ENCODE assay signal across 14 mouse cellular contexts in the genomic region with DNA sequence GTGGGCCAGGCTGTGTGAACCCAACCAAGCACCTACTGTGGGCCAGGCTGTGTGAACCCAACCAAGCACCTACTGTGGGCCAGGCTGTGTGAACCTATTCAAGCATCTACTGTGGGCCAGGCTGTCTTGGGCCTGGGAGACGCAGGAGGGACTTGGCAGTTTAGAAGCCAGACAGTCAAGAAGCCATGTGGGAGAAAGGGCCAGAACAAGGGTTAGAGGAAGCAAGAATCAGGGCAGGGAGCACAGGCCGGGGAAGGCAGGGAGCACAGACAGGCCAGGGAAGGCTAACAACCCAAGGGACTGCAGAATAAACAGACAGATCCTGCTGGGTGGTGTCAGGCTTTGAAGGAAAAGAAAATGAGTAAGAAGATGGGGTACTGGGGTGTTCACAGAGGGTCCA.
"Had no signal": no experiment of that assay in that cellular context is flagged by ENCODE, and none has a peak within 500 bp of the region (broad histone marks: within the 10 kb centered on the region; RNA-seq: fewer than 3 reads in every experiment).

No protein-coding gene starts in this region.

- H3K4me2 ChIP-seq: limb, embryonic 15.5 days; liver, embryonic 11.5 days; lung, embryonic 14.5 days; midbrain, embryonic 13.5 days had no signal

- H3K4me3 ChIP-seq: layer of hippocampus, adult 2 months; limb, embryonic 15.5 days; midbrain, embryonic 13.5 days had no signal

- H3K27ac ChIP-seq: layer of hippocampus, adult 2 months; limb, embryonic 15.5 days; liver, embryonic 14.5 days; macrophage; midbrain, embryonic 13.5 days; stomach, postnatal 0 days had no signal

- H3K27me3 ChIP-seq: limb, embryonic 15.5 days; midbrain, embryonic 13.5 days had no signal

- DNase-seq: layer of hippocampus, adult 9-11 months; liver, postnatal 0 days; lung, embryonic 14.5 days; thymus, adult 2 months; thymus, postnatal 14 days; thymus, postnatal 4 days had no signal

- ATAC-seq: liver, postnatal 0 days; midbrain, embryonic 16.5 days had no signal

- H3K9ac ChIP-seq: limb, embryonic 15.5 days; liver, embryonic 14.5 days; liver, postnatal 0 days; lung, embryonic 14.5 days; midbrain, embryonic 13.5 days had no signal

- H3K9me3 ChIP-seq: limb, embryonic 15.5 days; midbrain, embryonic 13.5 days had no signal
